Mouse (Mus musculus): ENCODE measurements around the gene Gm11060.

Gene Gm11060

GRCm38 (mm10) chr2:105117669-105118068 lies 25.9 kb downstream of the Gm11060 start:
- no peak for DNase-seq (ENCODE audit: low spot score in 2 of 2)

- DNase-seq (ENCODE audit: low spot score in 2 of 2), result no peak
Measured at GRCm38 (mm10) chr2:105122216-105122615, 30.4 kb downstream of the Gm11060 start.

- no peak for DNase-seq (ENCODE audit: low spot score in 2 of 2)
Measured at GRCm38 (mm10) chr2:105122886-105123285, 31.1 kb downstream of the Gm11060 start.

DNA sequence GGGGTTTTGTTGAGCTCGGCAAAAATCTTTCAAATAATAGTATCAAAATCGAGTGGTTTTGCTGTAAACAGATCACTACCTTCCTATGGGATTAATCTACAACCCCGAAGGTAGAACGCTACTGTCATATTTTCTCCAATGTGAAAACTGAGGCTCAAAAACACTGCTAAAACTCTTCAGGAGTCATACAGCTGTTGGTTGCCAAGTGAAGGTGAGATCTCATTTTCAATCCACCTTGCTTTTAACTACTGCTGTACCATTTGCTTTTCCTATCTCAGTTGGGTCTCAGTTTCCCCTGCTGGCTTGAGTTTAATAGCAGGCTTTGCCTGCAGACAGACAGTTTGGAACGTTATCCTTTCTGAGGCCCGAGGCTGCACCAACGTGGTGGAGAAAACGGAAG lies 31.6 kb downstream of the Gm11060 start:
- no peak for DNase-seq (ENCODE audit: low spot score in 2 of 2)

GRCm38 (mm10) chr2:105123881-105124280 lies 32.1 kb downstream of the Gm11060 start:
- no peak for DNase-seq (ENCODE audit: low spot score in 2 of 2)

GRCm38 (mm10) chr2:105124391-105124790 lies 32.6 kb downstream of the Gm11060 start:
- no peak for DNase-seq (ENCODE audit: low spot score in 2 of 2)

DNA sequence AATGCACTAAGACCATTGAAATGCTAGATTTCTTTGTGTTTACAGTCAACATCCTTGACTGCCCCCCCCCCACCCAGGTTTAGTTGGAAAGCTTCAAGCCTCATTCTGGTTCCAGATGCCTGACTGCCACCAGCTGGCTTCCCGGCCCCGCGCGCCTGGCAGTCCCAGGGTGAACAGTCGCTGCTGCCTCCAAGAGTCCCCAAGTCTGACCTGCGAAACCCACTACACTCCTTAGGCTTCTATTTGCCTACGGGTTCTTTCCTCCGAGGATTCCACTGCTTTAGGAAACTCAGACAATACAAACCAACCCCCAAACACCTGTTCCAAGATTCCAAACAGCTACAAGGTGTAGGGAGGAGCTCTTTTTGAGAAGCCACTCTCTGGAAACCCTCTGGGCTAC lies 33.4 kb downstream of the Gm11060 start:
- DNase-seq (ENCODE audit: low spot score in 2 of 2), result no peak

DNA sequence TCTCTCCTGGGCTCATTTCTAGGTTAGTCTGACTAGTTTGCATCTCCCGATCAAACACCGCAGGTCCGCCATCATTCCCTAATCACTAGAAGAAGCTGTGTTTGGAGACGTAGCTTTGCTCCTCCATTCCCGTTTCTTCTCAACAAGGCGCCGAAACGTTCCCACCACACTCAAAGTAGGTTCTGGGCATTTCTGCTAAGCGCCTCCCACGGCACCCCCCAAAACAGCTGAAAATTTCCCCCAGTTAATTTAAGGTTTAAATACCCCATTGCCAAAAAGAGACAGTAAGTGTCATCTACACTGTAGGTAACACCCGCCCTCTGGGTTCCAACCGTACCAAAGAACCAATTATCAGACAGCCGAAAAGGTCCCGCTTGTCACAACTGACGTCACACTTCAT lies 33.8 kb downstream of the Gm11060 start:
- DNase-seq (ENCODE audit: low spot score in 2 of 2), result no peak

DNA sequence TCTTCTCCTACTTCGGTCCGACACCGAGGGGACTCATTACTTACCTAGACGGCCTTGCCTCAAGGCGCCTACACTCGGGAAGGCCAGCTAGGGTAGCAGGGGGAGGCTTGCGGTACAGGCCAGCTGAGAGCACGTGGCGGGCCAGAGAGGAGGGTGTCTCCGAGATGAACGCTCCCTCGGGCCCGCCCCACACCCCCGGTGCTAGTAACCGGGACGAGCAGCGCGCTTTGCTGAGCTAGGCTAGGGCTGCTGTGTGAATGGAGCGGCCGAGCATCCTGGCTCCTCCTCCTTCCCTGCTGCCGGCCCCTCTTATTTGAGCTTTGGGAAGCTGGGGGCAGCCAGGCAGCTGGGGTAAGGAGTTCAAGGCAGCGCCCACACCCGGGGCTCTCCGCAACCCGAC lies 34.5 kb downstream of the Gm11060 start, which contains the start of gene Wt1:
Gene Wt1, plus strand, starts transcription at position 251 of the 400 bp plus-strand sequence.
- DNase-seq (ENCODE audit: low spot score in 2 of 2), result peak in 1 of 2 experiments; percentile 39

DNA sequence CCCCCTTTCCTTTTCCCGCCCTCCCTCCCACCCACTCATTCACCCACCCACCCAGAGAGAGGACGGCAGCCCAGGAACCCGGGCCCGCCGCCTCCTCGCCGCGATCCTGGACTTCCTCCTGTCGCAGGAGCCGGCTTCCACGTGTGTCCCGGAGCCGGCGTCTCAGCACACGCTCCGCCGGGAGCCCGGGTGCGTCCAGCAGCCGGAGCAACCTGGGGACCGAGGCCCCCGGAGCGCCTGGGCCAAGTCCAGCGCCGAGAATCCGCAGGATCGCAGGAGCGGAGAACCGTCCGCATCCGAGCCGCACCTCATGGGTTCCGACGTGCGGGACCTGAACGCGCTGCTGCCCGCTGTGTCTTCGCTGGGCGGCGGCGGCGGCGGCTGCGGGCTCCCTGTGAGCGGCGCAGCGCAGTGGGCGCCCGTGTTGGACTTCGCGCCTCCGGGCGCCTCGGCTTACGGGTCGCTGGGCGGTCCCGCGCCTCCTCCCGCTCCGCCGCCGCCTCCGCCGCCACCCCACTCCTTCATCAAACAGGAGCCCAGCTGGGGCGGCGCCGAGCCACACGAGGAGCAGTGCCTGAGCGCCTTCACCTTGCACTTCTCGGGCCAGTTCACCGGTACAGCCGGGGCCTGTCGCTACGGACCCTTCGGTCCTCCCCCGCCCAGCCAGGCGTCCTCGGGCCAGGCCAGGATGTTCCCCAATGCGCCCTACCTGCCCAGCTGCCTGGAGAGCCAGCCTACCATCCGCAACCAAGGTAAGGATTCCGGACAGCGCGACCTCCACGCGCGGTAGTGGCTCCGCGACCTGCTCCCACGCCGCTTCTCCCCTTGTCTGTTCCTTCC lies 35.1 kb downstream of the Gm11060 start:
- DNase-seq (ENCODE audit: low spot score in 2 of 2), result no peak

DNA sequence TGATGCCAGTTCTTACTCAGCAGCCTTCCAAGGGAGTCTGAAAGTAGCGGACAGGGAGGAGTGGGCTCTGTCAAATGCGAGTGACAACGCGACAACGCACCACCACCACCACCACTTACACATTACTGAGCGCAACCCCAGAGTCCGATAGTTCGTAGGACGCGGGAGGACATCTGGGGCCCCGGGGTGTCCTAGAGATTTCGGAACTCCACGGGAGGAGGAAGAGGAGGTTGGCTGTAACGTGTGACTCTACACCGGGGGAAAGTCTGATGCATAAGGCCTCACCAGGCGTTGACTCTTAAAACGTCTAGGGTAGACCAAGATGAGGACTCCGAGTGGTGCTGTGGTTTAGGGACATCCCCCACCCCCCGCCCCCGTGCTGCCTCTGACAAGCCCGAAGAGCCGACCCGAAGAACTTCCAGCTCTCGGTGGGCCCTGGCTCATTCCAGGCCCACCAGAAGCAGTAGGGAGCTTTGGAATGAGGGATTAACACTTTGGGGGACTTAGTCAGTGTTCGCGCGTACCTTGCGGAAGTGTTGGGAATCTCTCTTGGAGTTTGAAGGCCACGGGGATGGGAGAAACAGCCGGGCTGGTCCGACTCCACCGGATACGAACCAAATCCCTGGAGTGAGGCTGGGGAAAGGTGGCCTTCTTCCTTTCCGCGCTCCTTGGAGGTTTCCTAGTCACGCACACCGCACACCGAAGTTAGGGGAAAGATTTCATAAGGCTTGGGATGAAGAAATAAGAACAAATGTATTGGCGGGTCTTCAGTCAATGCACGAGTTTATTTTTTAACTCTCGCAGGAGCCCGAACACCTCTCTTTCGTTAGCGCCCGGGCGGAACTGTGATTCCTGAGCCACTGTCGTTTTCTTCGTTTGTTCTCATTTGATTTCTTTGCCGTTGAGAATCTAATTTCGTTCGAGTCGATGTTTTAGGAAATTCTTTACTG lies 36.0 kb downstream of the Gm11060 start:
- DNase-seq (ENCODE audit: low spot score in 2 of 2), result no peak

DNA sequence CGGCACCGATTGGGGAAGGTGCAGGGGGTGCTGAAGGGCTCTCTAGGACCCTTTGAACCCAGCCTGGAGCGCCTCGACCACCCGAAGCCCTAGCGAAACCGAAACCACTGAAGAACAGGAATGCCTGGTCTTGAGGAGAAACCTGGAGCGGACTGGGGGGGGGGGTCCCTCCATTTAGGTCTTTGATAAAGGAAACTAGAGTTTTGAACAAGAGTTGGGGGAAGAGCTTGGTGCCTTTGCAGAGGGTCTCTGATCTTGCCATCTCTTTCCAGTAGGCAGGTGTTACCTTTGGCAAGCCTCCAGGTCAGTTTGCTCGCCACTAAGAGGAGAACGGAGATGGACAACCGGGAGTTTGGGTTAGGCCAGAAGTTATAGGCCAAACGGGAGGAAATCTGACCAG lies 36.7 kb downstream of the Gm11060 start:
- no peak for DNase-seq (ENCODE audit: low spot score in 2 of 2)

DNA sequence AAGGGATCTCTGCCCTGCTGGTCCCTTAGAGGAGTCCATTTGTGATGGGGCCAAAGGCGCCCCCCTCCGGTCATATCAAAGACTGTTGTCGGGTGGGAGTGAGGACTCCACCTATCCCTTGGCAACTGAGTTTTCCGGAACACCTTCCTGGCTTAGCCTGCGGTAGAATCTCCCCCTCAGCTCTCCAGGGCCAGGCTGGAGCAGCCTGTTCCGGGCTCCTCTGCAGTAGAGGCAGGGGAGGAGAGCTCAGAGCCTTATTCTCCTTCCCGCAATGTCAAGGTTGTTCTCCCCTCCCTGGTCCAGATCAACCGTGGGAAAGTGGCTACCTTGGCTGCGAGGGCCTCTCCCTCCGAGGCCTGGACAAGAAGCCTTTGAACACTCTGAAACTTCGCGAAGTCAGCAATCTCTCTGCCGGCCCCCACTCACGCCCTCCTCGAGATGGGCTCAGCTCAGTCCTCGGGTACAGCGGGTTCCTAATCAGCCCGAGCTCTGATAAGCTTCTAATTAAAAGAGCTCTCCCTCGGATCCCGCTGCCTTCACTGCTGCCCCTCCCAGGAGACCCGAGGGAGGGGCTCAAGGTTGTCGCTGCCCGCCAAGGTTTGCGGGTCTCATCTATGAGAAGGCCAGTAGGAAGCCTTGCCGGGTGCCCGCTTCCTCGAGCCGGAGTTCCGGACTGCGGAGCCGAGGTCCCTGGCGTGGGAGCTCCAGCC lies 38.7 kb downstream of the Gm11060 start:
- DNase-seq (ENCODE audit: low spot score in 2 of 2), result no peak

GRCm38 (mm10) chr2:105131061-105131810 lies 39.4 kb downstream of the Gm11060 start:
- DNase-seq (ENCODE audit: low spot score in 2 of 2), result no peak

DNA sequence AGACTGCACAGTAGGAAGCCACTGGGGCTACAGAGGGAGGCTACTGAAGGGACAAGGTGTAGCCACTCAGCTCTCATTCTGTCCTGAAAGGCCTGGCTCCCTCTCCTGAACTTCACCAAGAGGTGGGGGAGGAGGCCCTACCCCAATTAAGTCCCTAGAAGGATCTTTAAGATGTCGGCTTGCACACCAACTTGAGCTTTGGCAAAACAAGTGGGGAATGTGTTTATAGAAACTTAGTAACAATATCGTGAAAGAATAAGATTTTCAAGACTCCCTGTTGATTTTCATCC lies 39.9 kb downstream of the Gm11060 start:
- DNase-seq (ENCODE audit: low spot score in 2 of 2), result no peak

- no peak for DNase-seq (ENCODE audit: low spot score in 2 of 2)
Measured at GRCm38 (mm10) chr2:105132300-105132699, 40.5 kb downstream of the Gm11060 start.

- DNase-seq (ENCODE audit: low spot score in 2 of 2), result no peak
Measured at GRCm38 (mm10) chr2:105132933-105133795, 41.3 kb downstream of the Gm11060 start.

- DNase-seq (ENCODE audit: low spot score in 2 of 2), result no peak
Measured at GRCm38 (mm10) chr2:105134296-105134695, 42.5 kb downstream of the Gm11060 start.

- no peak for DNase-seq (ENCODE audit: low spot score in 2 of 2)
Measured at GRCm38 (mm10) chr2:105139471-105139870, 47.7 kb downstream of the Gm11060 start.

GRCm38 (mm10) chr2:105141371-105141770 lies 49.6 kb downstream of the Gm11060 start:
- DNase-seq (ENCODE audit: low spot score in 2 of 2), result no peak
